Mouse (Mus musculus) midbrain, embryonic 12.5 days (tissue): ENCODE results near the gene Ifit1bl1. TPM values are rescaled to one million over a fixed set of nuclear protein-coding genes. Genes with fewer than 3 reads are reported as not detected.
"Not testable (repeated sequence)": the region's sequence is repeated elsewhere in the genome, so short reads cannot be mapped to it uniquely, and the experiment has no call there.

Experiments
- ATAC-seq: fragments of 200-750 bp; cut with Nextera tagmentation; 2 replicates; pipeline ENCODE4 v1.8.0; 2017; ENCODE audit warnings: low read depth, moderate TSS enrichment, moderate library complexity; ENCODE audit not compliant: low FRiP score
- H3K27ac ChIP-seq: fragments of 300-500 bp; sonication (generic); replicated peaks from 2 replicates; pipeline ENCODE4 v1.5.1; 2016; ENCODE audit warnings: mild to moderate bottlenecking
- H3K27me3 ChIP-seq: fragments of 300-500 bp; sonication (generic); 2 replicates; pipeline ENCODE4 v1.6.1; 2016; ENCODE audit warnings: mild to moderate bottlenecking
- H3K36me3 ChIP-seq: fragments of 300-500 bp; sonication (generic); 2 replicates; pipeline ENCODE4 v1.6.1; 2016
- H3K4me1 ChIP-seq: fragments of 300-500 bp; sonication (generic); 2 replicates; pipeline ENCODE4 v1.6.1; 2016
- H3K4me2 ChIP-seq: fragments of 300-500 bp; sonication (generic); replicated peaks from 2 replicates; pipeline ENCODE4 v1.6.1; 2016; ENCODE audit warnings: mild to moderate bottlenecking, moderate library complexity
- H3K4me3 ChIP-seq: fragments of 300-500 bp; sonication (generic); 2 replicates; pipeline ENCODE4 v1.5.1; 2016; ENCODE audit warnings: mild to moderate bottlenecking
- H3K9ac ChIP-seq: fragments of 300-500 bp; sonication (generic); replicated peaks from 2 replicates; pipeline ENCODE4 v1.6.1; 2016; ENCODE audit warnings: mild to moderate bottlenecking, moderate library complexity
- H3K9me3 ChIP-seq: fragments of 300-500 bp; sonication (generic); 2 replicates; pipeline ENCODE4 v1.6.1; 2016; ENCODE audit warnings: mild to moderate bottlenecking
- WGBS: fragments of 180-500 bp; shearing (Covaris S2); methylation state at CpG from one replicate; pipeline ENCODE4 v1.1.7; 2016; 5-methylcytosine and 5-hydroxymethylcytosine counted together
- polyA plus RNA-seq: library from polyadenylated mRNA; unstranded; fragments of >200 nt; fragmentation: Nextera tagmentation; extraction: Ambion mirVana; gene quantifications from 2 replicates; pipeline ENCODE4 v1.2.1, GENCODE M21; 2016

Ifit1bl1 gene
- polyA plus RNA-seq = 0.43 and 0.47 TPM in 2 replicates

- H3K9me3 ChIP-seq, H3K27me3 ChIP-seq, H3K4me1 ChIP-seq, H3K9ac ChIP-seq, H3K4me2 ChIP-seq, H3K36me3 ChIP-seq, H3K4me3 ChIP-seq, ATAC-seq, H3K27ac ChIP-seq: not testable (repeated sequence)
- WGBS = 44% methylated on average over 1 of the region's 1 CpGs
Observed at GRCm38 (mm10) chr19:34601888-34602287, at the start of gene Ifit1bl1. TSS of gene Ifit1bl1 (minus strand) at chr19:34601956.

- Histone ChIP-seq H3K9me3 (no peaks in the 10 kb centered on the region), H3K4me3 (no peak overlapping the region), H3K4me2 (no peak overlapping the region), H3K9ac (no peak overlapping the region), H3K4me1 (no peaks in the 10 kb centered on the region), H3K36me3 (no peaks in the 10 kb centered on the region), H3K27ac (no peak overlapping the region), H3K27me3 (no peaks in the 10 kb centered on the region)
- WGBS = 91% methylated on average over 6 of the region's 6 CpGs
- ATAC-seq = no peak
Observed at GRCm38 (mm10) chr19:34650997-34651396, 49.2 kb upstream of the Ifit1bl1 start.

- no peaks in the 10 kb centered on the region for H3K36me3 ChIP-seq
- WGBS = 88% methylated on average over 3 of the region's 3 CpGs
- no peak overlapping the region for H3K27ac ChIP-seq
- no peaks in the 10 kb centered on the region for H3K9me3 ChIP-seq
- H3K4me3 ChIP-seq = no peak overlapping the region
- no peak overlapping the region for H3K4me2 ChIP-seq
- H3K4me1 ChIP-seq = no peaks in the 10 kb centered on the region
- H3K9ac ChIP-seq = no peak overlapping the region
- ATAC-seq = no peak
- no peaks in the 10 kb centered on the region for H3K27me3 ChIP-seq
Observed at GRCm38 (mm10) chr19:34650276-34650675, 48.5 kb upstream of the Ifit1bl1 start.

- H3K27ac ChIP-seq, ATAC-seq, H3K4me3 ChIP-seq, H3K9me3 ChIP-seq, H3K27me3 ChIP-seq, H3K4me2 ChIP-seq, H3K9ac ChIP-seq, H3K36me3 ChIP-seq, H3K4me1 ChIP-seq: not testable (repeated sequence)
- 81% methylated on average over 8 of the region's 8 CpGs for WGBS
Observed at GRCm38 (mm10) chr19:34647630-34648029, 45.9 kb upstream of the Ifit1bl1 start.

- Histone ChIP-seq H3K4me1 (no peaks in the 10 kb centered on the region), H3K9ac (no peak overlapping the region), H3K36me3 (no peaks in the 10 kb centered on the region), H3K4me3 (no peak overlapping the region), H3K4me2 (no peak overlapping the region), H3K9me3 (no peaks in the 10 kb centered on the region), H3K27me3 (peaks cover 2% of the 10 kb centered on the region; the same call in 1 of the 2 replicates), H3K27ac (no peak overlapping the region)
- WGBS = 77% methylated on average over 5 of the region's 5 CpGs
- no peak for ATAC-seq
Observed at GRCm38 (mm10) chr19:34642616-34643015, 40.9 kb upstream of the Ifit1bl1 start.

GRCm38 (mm10) chr19:34640623-34641022, 38.9 kb upstream of the Ifit1bl1 start, which contains the start of the genes Ifit1bl2 and Ifit1:
TSS of gene Ifit1bl2 (minus strand) at chr19:34640743.
TSS of gene Ifit1 (plus strand) at chr19:34640871.
- H3K4me2 ChIP-seq = no peak within 1 kb of the TSS
- no peak within 1 kb of the TSS for H3K27ac ChIP-seq
- no peaks in the 10 kb centered on the region for H3K36me3 ChIP-seq
- no peak for ATAC-seq
- WGBS = 60% methylated on average over 4 of the region's 4 CpGs
- H3K27me3 ChIP-seq = peaks cover 3% of the 10 kb centered on the region; the same call in 1 of the 2 replicates
- no peak within 1 kb of the TSS for H3K9ac ChIP-seq
- no peak within 1 kb of the TSS for H3K4me3 ChIP-seq
- no peaks in the 10 kb centered on the region for H3K4me1 ChIP-seq
- no peaks in the 10 kb centered on the region for H3K9me3 ChIP-seq

- WGBS = 6% methylated on average over 3 of the region's 3 CpGs
- Histone ChIP-seq H3K27ac (no peak overlapping the region), H3K36me3 (no peaks in the 10 kb centered on the region)
Observed at GRCm38 (mm10) chr19:34636933-34637557, 35.3 kb upstream of the Ifit1bl1 start.

GRCm38 (mm10) chr19:34633484-34633883, 31.7 kb upstream of the Ifit1bl1 start:
- no peak for ATAC-seq
- Histone ChIP-seq H3K27ac (no peak overlapping the region), H3K4me1 (no peaks in the 10 kb centered on the region), H3K27me3 (peaks cover 3% of the 10 kb centered on the region; the same call in 1 of the 2 replicates), H3K4me3 (no peak overlapping the region), H3K36me3 (no peaks in the 10 kb centered on the region), H3K9ac (no peak overlapping the region), H3K9me3 (no peaks in the 10 kb centered on the region), H3K4me2 (no peak overlapping the region)
- WGBS = 90% methylated on average over 2 of the region's 2 CpGs

More at GRCm38 (mm10) chr19:34636933-34637557, 35.3 kb upstream of the Ifit1bl1 start:
- Histone ChIP-seq H3K27me3 (peaks cover 3% of the 10 kb centered on the region; the same call in 1 of the 2 replicates), H3K4me1 (no peaks in the 10 kb centered on the region), H3K9me3 (no peaks in the 10 kb centered on the region), H3K4me3 (no peak overlapping the region), H3K9ac (no peak overlapping the region), H3K4me2 (no peak overlapping the region)
- ATAC-seq = peak; percentile 70; the same call in 1 of the 2 replicates

GRCm38 (mm10) chr19:34631487-34631886, 29.7 kb upstream of the Ifit1bl1 start:
- H3K9ac ChIP-seq = no peak overlapping the region
- no peaks in the 10 kb centered on the region for H3K9me3 ChIP-seq
- H3K27ac ChIP-seq = no peak overlapping the region
- H3K4me1 ChIP-seq = no peaks in the 10 kb centered on the region
- ATAC-seq = no peak
- H3K27me3 ChIP-seq = no peaks in the 10 kb centered on the region
- H3K4me2 ChIP-seq = no peak overlapping the region
- no peak overlapping the region for H3K4me3 ChIP-seq
- H3K36me3 ChIP-seq = no peaks in the 10 kb centered on the region

- Histone ChIP-seq H3K9ac (no peak overlapping the region), H3K9me3 (no peaks in the 10 kb centered on the region), H3K27ac (no peak overlapping the region), H3K4me3 (no peak overlapping the region), H3K36me3 (no peaks in the 10 kb centered on the region), H3K4me1 (no peaks in the 10 kb centered on the region), H3K4me2 (no peak overlapping the region), H3K27me3 (no peaks in the 10 kb centered on the region)
- no peak for ATAC-seq
- 78% methylated on average over 2 of the region's 2 CpGs for WGBS
Observed at GRCm38 (mm10) chr19:34627496-34627895, 25.7 kb upstream of the Ifit1bl1 start.

- no peaks in the 10 kb centered on the region for H3K9me3 ChIP-seq
- 84% methylated on average over 4 of the region's 4 CpGs for WGBS
- H3K4me2 ChIP-seq = no peak overlapping the region
- H3K27me3 ChIP-seq = no peaks in the 10 kb centered on the region
- no peaks in the 10 kb centered on the region for H3K4me1 ChIP-seq
- ATAC-seq = no peak
- no peak overlapping the region for H3K4me3 ChIP-seq
- H3K27ac ChIP-seq = no peak overlapping the region
- H3K9ac ChIP-seq = no peak overlapping the region
- H3K36me3 ChIP-seq = no peaks in the 10 kb centered on the region
Observed at GRCm38 (mm10) chr19:34624663-34625062, 22.9 kb upstream of the Ifit1bl1 start.

GRCm38 (mm10) chr19:34623781-34624180, 22.0 kb upstream of the Ifit1bl1 start:
- Histone ChIP-seq H3K4me1 (no peaks in the 10 kb centered on the region), H3K27ac (no peak overlapping the region), H3K4me2 (no peak overlapping the region), H3K9me3 (no peaks in the 10 kb centered on the region), H3K4me3 (no peak overlapping the region), H3K36me3 (no peaks in the 10 kb centered on the region), H3K9ac (no peak overlapping the region), H3K27me3 (no peaks in the 10 kb centered on the region)
- no peak for ATAC-seq
- 89% methylated on average over 6 of the region's 6 CpGs for WGBS

- H3K27me3 ChIP-seq = no peaks in the 10 kb centered on the region
- H3K4me1 ChIP-seq = no peaks in the 10 kb centered on the region
- 93% methylated on average over 5 of the region's 5 CpGs for WGBS
- no peak overlapping the region for H3K4me3 ChIP-seq
- no peaks in the 10 kb centered on the region for H3K36me3 ChIP-seq
- H3K4me2 ChIP-seq = no peak overlapping the region
- ATAC-seq = no peak
- H3K9ac ChIP-seq = no peak overlapping the region
- H3K27ac ChIP-seq = no peak overlapping the region
- H3K9me3 ChIP-seq = no peaks in the 10 kb centered on the region
Observed at GRCm38 (mm10) chr19:34620871-34621270, 19.1 kb upstream of the Ifit1bl1 start.
